Mouse (Mus musculus) C2C12 (cell line): Measurements from ENCODE around the gene Cutc.

Experiments used
- CEBPB ChIP-seq: IDR thresholded peaks from one replicate; pipeline ENCODE4 v1.6.1; 2011; ENCODE audit warnings: low read depth, mild to moderate bottlenecking, control low read depth, moderate library complexity
- CTCF ChIP-seq: IDR thresholded peaks from one replicate; pipeline ENCODE4 v1.5.1; 2011; ENCODE audit not compliant: control insufficient read depth, insufficient read depth, insufficient read length
- MYOD1 ChIP-seq: IDR thresholded peaks from one replicate; pipeline ENCODE4 v1.6.1; 2011; ENCODE audit warnings: low read depth; ENCODE audit not compliant: control insufficient read depth, insufficient read length
- USF1 ChIP-seq: IDR thresholded peaks from one replicate; pipeline ENCODE4 v1.6.1; 2011; ENCODE audit warnings: low read depth, mild to moderate bottlenecking, control low read depth, moderate library complexity

- TF ChIP-seq CEBPB (no peak), CTCF (no peak), MYOD1 (no peak), USF1 (no peak)
Measured at GRCm38 (mm10) chr19:43766451-43766850, 13.7 kb downstream of the Cutc start.
